Mouse (Mus musculus) B cell, adult 2 months (primary cell): ENCODE results near the gene H2-Q1.
"Not testable (repeated sequence)": the region's sequence is repeated elsewhere in the genome, so short reads cannot be mapped to it uniquely, and the experiment has no call there.

Experiments
- DNase-seq, 2 experiments: peaks; one replicate each; pipeline ENCODE4 v3.0.0; 2022

The H2-Q1 gene

DNA sequence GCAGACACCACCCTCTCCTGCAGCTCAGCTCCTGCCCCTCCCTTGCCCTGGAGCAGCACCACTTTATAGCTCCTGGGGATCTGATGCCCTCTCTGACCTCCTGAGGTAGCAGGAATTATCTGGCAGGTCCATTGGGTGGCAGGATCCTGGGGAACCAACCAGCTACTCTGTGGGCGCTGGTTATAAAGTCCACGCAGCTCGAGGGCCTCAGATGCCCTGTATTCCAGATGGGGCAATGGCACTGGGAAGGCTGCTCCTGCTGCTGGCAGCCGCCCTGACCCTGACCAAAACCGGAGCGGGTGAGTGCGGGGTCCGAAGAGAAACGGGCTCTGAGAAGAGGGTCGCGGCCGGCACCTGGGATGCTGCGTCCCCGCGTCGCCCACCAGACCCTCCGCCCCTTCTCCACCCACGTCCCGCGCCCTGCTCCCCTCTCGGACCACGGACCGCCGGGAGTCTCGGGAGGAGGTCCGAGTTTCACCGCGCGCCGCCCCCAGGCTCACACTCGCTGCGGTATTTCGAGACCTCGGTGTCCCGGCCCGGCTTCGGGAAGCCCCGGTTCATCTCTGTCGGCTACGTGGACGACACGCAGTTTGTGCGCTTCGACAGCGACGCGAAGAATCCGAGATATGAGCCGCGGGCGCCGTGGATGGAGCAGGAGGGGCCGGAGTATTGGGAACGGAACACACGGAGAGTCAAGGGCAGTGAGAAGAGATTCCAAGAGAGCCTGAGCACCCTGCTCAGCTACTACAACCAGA, at the start of gene H2-Q1:
TSS of gene H2-Q1 (plus strand) at position 79 of the 755 bp plus-strand sequence.
- no peak for DNase-seq

- DNase-seq: no peak
Observed at GRCm38 (mm10) chr17:35272249-35272648, 48.0 kb upstream of the H2-Q1 start.

DNA sequence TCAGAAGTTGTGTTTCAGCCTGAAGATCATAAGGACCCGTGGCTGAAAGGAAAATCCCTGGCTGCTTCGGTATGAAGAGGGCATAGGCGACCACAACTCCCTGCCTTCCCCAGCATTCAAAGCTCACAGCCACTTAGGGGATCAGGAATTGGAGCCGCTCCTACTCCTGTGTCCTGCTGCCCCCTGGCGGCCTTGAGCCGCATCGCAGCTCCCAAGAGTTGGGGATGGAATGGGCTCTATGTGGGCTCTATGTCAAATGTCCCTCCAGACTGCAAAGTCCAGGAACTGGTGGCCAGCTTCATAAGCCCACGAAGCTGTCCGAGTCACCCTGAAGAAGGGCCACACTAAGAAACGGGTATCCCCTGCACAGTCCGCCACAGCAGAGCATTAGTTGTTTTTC, 45.4 kb upstream of the H2-Q1 start:
- peak; percentile 93 to 94 for DNase-seq

GRCm38 (mm10) chr17:35276304-35276864, 43.8 kb upstream of the H2-Q1 start:
- no peak for DNase-seq

DNA sequence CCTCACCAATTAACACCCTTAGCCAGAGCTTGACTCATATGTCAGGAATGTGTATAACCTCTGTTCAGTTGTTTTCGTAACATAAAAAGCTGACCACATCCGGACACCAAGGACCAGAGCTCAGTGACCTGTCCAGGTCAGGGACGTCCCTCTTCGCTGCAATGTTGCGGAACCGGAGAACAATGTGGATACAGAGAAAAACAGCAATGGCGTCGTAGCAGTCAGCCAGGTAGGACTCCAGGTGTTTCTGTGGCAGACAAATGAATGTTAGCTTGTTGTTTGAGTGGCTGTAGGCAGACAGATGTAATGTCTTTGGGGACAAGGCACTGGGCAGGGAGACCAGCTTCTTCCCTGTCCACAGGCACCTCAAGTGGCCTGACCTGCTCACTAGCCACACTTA, 42.2 kb upstream of the H2-Q1 start:
- DNase-seq: no peak

- DNase-seq: no peak
Observed at GRCm38 (mm10) chr17:35278957-35279688, 41.1 kb upstream of the H2-Q1 start.

GRCm38 (mm10) chr17:35280276-35280675, 39.9 kb upstream of the H2-Q1 start:
- no peak for DNase-seq

- DNase-seq: no peak
Observed at GRCm38 (mm10) chr17:35285431-35285830, 34.8 kb upstream of the H2-Q1 start.

GRCm38 (mm10) chr17:35295796-35296195, 24.4 kb upstream of the H2-Q1 start:
- peak; percentile 90 to 91 for DNase-seq

DNA sequence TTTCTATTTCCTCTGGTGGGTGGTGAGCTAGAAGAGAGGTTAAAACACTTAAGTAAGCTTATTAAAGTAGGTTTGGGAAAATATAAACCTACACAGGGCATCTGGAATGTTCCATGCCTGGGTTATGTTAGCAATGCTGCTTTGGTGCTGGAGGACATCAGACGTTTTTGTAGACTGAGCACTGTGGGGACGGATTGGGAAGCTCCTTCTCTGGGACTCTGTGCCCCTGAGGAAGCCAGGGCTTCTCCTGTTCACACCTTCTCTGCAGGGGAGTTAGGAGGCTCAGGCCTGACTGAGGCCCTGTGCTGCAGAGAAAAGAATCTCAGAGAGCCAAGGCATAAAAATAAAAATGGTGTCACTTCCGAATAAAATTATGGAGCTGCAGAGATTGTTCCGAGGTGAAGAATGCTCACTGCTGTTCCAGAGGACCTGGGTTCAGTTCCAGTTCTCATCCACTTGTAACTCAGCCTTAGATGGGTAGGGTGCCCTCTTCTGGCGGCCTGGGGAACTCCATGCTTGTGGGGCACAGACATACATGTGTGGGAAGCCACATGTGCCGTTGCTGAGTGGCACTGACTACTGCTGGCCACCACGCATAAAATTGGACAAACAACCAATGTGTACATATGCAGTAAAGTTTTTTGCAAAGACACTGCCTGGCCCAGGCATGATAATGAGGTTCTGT, 19.8 kb upstream of the H2-Q1 start:
- DNase-seq: peak; percentile 68 to 71

DNA sequence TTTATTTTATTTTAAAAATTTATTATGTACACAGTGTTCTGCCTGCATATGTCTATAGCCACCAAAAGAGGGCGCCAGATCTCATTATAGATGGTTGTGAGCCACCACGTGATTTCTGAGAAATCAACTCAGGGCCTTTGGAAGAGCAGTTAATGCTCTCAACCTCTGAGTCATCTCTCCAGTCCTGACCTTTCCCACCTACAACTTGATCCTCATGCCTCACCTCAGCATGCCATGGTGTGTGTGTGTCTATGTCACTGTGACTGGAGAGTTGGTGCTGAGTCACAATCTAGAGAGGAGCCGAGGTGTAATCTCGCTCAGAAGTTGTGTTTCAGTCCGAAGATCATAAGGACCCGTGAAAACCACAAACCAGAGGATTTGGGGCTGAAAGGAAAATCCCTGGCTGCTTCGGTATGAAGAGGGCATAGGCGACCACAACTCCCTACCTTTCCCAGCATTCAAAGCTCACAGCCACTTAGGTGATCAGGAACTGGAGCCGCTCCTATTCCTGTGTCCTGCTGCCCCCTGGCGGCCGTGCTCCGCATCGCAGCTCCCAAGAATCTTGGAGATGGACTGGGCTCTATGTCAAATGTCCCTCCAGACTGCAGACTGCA, 18.5 kb upstream of the H2-Q1 start:
- peak; percentile 97 for DNase-seq

DNA sequence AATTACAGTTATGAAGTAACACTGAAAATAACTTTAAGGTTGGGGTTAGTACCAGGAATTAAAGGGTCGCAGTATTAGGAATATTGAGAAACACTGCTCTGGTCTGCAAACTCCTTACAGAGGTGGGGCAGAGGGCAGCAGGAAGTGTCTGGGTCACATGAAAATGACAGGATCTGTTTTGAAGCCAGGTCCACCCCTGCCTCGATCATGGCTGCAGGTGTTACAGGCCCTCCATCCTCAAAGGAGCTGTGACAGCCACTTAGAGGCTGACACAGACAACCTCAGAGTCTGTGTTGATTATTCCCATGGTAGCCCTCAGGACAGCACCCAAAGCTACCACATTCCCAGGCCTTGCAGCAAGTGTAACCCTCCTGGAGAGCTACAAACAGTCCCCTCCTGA, 16.9 kb upstream of the H2-Q1 start:
- DNase-seq: no peak

GRCm38 (mm10) chr17:35303756-35304350, 16.4 kb upstream of the H2-Q1 start:
- no peak for DNase-seq

DNA sequence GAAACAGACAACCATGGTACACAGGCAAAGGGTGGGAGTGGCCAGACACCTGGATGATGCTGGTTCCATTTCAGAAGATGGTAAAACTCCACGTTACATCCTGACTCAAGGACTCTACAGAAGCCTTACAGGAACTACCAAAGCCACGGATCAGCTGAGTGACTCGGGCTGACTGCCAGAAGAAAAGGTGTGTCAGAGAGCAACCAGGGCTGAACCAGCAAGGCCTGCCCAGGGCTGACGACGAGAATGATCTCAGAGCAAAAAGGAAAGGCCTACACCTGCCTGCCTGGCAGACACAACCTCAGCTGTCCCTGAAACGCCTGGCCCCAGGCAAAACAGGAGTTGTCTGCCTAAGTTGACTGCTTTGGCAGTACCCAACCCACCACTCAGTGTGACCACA, 15.7 kb upstream of the H2-Q1 start:
- DNase-seq: no peak

- not testable (repeated sequence) for DNase-seq
Observed at GRCm38 (mm10) chr17:35304921-35305320, 15.3 kb upstream of the H2-Q1 start.

DNA sequence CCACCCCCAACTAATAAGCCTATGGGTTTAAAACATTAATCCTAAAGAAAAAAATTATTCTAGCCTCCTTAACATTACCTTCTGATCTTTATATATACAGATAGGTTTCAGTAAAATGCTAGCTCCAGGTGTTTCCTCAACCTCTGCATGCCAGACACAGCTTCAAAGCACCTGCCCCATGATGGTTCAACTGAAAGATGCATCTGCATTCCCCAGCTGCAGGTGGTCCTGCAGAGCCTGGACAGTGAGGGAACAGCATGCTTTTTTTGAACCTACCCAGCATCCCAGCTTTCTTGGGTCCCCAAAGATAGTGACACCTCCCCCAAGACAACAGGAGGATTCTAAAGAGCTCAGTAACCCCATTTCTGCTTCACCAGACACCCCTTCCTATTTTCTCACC, 1.5 kb upstream of the H2-Q1 start:
- no peak for DNase-seq

- DNase-seq: not testable (repeated sequence)
Observed at GRCm38 (mm10) chr17:35325124-35325523, 4.9 kb downstream of the H2-Q1 start.

GRCm38 (mm10) chr17:35326000-35326399, 5.8 kb downstream of the H2-Q1 start:
- not testable (repeated sequence) for DNase-seq

DNA sequence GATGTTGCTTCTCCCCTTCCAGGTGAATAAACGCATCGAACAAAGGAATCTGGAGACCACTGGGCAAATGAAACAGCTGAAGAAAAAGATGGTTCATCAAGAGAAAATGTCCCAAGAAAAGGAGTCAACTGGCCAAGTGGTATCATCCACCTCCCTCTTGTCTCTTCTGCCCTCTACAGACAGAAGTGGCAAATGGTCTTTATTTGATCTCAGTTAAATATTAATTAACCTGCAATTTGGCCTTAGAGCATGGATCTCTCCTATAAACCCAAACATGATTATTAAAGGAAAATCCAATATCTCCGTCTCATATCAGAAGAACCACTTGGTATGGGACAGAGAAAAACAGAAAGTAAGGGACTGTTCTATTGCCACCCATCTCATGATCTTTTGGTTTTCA, 9.5 kb downstream of the H2-Q1 start:
- not testable (repeated sequence) for DNase-seq

- not testable (repeated sequence) for DNase-seq
Observed at GRCm38 (mm10) chr17:35331546-35331945, 11.3 kb downstream of the H2-Q1 start.

DNA sequence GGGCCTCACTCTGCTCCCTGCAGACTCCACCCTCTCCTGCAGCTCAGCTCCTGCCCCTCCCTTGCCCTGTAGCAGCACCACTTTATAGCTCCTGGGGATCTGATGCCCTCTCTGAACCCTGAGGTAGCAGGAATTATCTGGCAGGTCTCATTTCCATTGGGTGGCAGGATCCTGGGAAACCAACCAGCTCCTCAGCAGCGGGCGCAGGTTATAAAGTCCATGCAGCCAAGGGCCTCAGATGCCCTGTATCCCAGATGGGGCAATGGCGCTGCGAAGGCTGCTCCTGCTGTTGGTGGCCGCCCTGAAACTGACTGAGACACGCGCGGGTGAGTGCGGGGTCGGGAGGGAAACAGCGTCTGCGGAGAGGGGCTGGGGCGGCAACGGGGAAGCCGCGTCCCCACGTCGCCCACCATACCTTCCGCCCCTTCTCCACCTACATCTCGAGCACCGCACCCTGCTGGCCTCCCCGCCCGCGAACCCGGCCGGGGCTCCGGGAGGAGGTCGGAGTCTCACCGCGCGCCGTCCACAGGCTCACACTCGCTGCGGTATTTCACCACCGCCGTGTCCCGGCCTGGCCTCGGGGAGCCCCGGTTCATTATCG, 22.0 kb downstream of the H2-Q1 start, which contains the start of gene H2-Q2:
TSS of gene H2-Q2 (plus strand) at position 172 of the 601 bp plus-strand sequence.
- peak; percentile 40 to 42 for DNase-seq
